Mouse (Mus musculus) heart, adult 2 months (tissue): ENCODE measurements around the gene Spats1.

Experiments
- CTCF ChIP-seq: fragments of 200-600 bp; IDR thresholded peaks from 2 replicates; pipeline ENCODE4 v1.8.1; 2022; ENCODE audit warnings: antibody characterized with exemption, mild to moderate bottlenecking, moderate library complexity
- EP300 ChIP-seq: fragments of 200-500 bp; IDR thresholded peaks from 2 replicates; pipeline ENCODE4 v1.6.1; 2011; ENCODE audit warnings: low read depth, low read length, control low read depth; ENCODE audit not compliant: insufficient read depth
- POLR2A ChIP-seq: fragments of 200-500 bp; IDR thresholded peaks from 2 replicates; pipeline ENCODE4 v1.6.1; 2011; ENCODE audit warnings: mild to moderate bottlenecking, low read depth, low read length, control low read depth; ENCODE audit not compliant: insufficient read depth

GRCm38 (mm10) chr17:45506700-45507189, 31.5 kb upstream of the Spats1 start, which contains the start of gene Aars2:
- TF ChIP-seq CTCF, result peak; percentile 82
- TF ChIP-seq POLR2A, result peak; percentile 48
- peak; percentile 70; the same call in 1 of the 2 replicates for TF ChIP-seq EP300
